Mouse (Mus musculus) hindbrain, embryonic 13.5 days (tissue): ENCODE measurements at regions not wholly inside any gene's neighbourhood (a gene's known extent, or its start where the extent isn't known, plus 50 kb on each side); places are given as distances from the start of the nearest gene placed in this dataset.

Experiments
- ATAC-seq: fragments of 200-750 bp; cut with Nextera tagmentation; 2 replicates; pipeline ENCODE4 v1.8.0; 2017; ENCODE audit warnings: moderate TSS enrichment; ENCODE audit not compliant: low FRiP score
- H3K27ac ChIP-seq: fragments of 300-500 bp; sonication (generic); 2 replicates; pipeline ENCODE4 v1.5.1; 2015; ENCODE audit warnings: inconsistent platforms, mild to moderate bottlenecking, moderate library complexity
- H3K27me3 ChIP-seq: fragments of 300-500 bp; sonication (generic); 2 replicates; pipeline ENCODE4 v1.6.1; 2015; ENCODE audit warnings: mild to moderate bottlenecking, inconsistent platforms
- H3K36me3 ChIP-seq: fragments of 300-500 bp; sonication (generic); 2 replicates; pipeline ENCODE4 v1.6.1; 2015; ENCODE audit warnings: mild to moderate bottlenecking, inconsistent platforms
- H3K4me1 ChIP-seq: fragments of 300-500 bp; sonication (generic); replicated peaks from 2 replicates; pipeline ENCODE4 v1.6.1; 2015; ENCODE audit warnings: inconsistent platforms
- H3K4me2 ChIP-seq: fragments of 300-500 bp; sonication (generic); 2 replicates; pipeline ENCODE4 v1.6.1; 2015; ENCODE audit warnings: inconsistent platforms, mild to moderate bottlenecking, moderate library complexity
- H3K4me3 ChIP-seq: fragments of 300-500 bp; sonication (generic); 2 replicates; pipeline ENCODE4 v1.5.1; 2015; ENCODE audit warnings: mild to moderate bottlenecking, inconsistent platforms
- H3K9ac ChIP-seq: fragments of 300-500 bp; sonication (generic); 2 replicates; pipeline ENCODE4 v1.6.1; 2015; ENCODE audit warnings: mild to moderate bottlenecking, inconsistent platforms
- H3K9me3 ChIP-seq: fragments of 300-500 bp; sonication (generic); 2 replicates; pipeline ENCODE4 v1.6.1; 2016; ENCODE audit warnings: inconsistent platforms
- WGBS: fragments of 180-500 bp; shearing (Covaris S2); methylation state at CpG from one replicate; pipeline ENCODE4 v1.1.7; 2015; 5-methylcytosine and 5-hydroxymethylcytosine counted together

DNA sequence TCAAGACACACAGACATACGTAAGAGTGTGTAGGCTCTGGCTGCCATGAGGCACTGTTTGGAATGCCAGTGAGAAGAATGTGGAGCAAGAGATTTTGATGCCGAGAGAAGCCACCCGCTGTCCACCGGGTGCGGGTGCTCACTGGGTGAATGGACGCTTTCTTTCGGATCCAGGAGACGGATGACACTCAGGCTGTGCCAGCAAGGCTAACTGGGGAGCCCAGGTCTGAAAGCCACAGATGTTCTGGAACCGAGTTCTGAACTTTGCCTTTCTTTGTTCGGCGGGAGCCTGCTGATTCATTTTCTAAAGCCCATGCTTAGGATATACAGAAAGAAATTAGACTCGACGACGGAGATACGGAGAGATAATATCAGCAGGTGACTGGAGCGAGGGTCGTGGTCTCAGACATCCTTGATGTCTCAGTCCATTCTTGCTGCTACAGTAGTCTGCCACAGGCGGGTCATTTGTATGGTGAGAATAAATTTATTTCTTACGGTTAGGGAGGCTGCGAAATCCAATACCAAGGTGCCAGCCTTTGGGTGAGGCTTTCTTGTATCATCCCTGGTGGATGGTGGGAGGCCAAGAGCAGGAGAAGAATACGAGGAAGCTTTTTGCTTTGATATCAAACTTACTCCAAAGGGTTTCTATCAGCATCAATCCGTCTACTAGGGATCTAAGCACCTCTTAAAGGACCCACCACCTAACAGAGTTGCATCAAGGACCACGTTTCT is 80.4 kb upstream of the Cpm start:
- 82% methylated on average over 23 of the region's 23 CpGs for WGBS
- H3K27me3 ChIP-seq, result no peaks in the 10 kb centered on the region
- no peak overlapping the region for H3K27ac ChIP-seq
- H3K36me3 ChIP-seq, result no peaks in the 10 kb centered on the region
- no peak overlapping the region for H3K4me2 ChIP-seq
- no peak overlapping the region for H3K9ac ChIP-seq
- H3K9me3 ChIP-seq, result no peaks in the 10 kb centered on the region
- H3K4me3 ChIP-seq, result no peak overlapping the region
- no peak for ATAC-seq
- H3K4me1 ChIP-seq, result peaks cover 4% of the 10 kb centered on the region; the same call in 1 of the 2 replicates

DNA sequence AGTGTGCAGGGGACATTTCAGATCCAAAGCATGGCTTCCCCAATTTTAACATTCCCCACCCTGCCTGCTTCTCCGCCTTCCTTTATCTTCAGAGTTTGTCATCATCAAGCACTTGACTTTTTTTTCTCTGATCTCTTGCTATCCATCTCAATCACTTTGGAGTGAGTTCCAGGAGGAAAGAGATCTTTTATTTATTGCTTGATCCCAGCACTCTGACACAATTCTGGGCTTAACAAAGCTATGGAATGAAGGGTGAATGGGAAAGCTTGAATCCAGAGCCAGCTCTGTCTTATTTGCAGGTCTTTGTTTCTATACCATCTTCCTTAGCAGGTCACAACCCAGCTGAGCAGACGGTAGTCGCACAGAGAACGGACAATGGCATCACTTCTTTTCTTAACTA is 81.0 kb upstream of the Cpm start:
- Histone ChIP-seq H3K9me3 (no peaks in the 10 kb centered on the region), H3K36me3 (no peaks in the 10 kb centered on the region), H3K9ac (no peak overlapping the region), H3K27me3 (no peaks in the 10 kb centered on the region), H3K4me2 (no peak overlapping the region), H3K4me1 (peaks cover 4% of the 10 kb centered on the region; the same call in 1 of the 2 replicates), H3K4me3 (no peak overlapping the region), H3K27ac (no peak overlapping the region)
- 93% methylated on average over 4 of the region's 4 CpGs for whole genome bisulfite sequencing
- ATAC-seq, result no peak

DNA sequence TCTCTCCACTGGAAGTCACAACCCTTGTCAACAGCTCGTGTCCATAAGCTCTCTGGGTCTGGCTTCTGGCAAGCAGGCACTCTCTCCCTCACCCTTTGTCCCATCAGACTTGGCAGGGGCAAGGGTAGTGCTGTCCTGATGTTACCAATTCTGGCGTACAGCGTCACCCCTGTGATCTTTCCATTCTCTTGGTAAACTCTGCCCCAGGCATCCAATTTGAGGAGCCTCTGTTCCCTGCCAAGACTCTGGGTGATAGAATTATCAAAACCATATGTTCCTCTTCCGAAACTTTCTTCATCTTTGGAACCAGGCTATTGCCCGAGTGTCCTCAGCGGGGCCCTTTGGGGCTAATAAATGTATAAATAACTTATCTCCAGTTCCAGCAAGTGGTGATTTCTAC is 82.0 kb upstream of the Cpm start:
- no peak overlapping the region for H3K4me2 ChIP-seq
- H3K9me3 ChIP-seq, result no peaks in the 10 kb centered on the region
- H3K27me3 ChIP-seq, result no peaks in the 10 kb centered on the region
- no peak overlapping the region for H3K27ac ChIP-seq
- ATAC-seq, result no peak
- peaks cover 4% of the 10 kb centered on the region; the same call in 1 of the 2 replicates for H3K4me1 ChIP-seq
- H3K9ac ChIP-seq, result no peak overlapping the region
- no peaks in the 10 kb centered on the region for H3K36me3 ChIP-seq
- H3K4me3 ChIP-seq, result no peak overlapping the region
- WGBS, result 85% methylated on average over 6 of the region's 6 CpGs

DNA sequence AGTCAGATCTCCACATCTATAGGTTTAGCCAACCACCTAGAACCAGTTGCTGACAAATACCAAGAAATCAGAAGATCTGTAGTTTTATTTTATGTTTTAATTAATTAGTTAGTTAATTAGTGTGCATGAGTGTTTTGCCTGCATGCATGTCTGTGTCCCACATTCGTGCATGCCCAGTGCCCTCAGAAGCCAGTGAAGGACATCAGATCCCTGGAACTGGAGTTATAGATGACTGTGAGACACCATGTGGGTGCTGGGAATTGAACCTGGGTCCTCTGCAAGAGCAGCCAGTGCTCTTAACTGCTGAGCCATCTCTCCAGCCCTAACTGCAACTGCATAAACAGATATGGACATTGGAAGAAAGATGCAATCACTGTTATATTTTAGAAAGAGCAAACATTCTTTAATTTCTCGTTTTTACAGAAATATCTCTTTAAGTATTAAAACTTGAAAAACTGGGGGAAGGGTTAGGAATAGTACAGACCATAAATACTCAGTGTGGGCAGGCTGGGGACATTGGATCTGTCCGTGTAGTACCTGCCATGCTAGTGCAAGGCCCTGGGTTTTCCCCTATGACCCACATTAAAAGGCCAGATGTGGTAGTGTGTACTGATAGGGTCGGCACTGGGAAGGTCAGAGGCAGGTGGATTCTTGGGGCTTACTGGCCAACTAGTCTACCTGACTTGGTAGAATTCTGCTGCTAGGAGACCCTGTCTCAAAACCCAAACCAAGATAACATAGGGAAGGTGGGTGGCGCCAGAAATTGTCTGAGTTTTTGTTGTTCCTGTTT is 83.3 kb upstream of the Cpm start:
- Histone ChIP-seq H3K9ac (no peak overlapping the region), H3K36me3 (no peaks in the 10 kb centered on the region), H3K27ac (no peak overlapping the region), H3K27me3 (no peaks in the 10 kb centered on the region), H3K4me1 (peaks cover 4% of the 10 kb centered on the region; the same call in 1 of the 2 replicates), H3K4me3 (no peak overlapping the region), H3K9me3 (no peaks in the 10 kb centered on the region), H3K4me2 (no peak overlapping the region)
- 92% methylated on average over 5 of the region's 5 CpGs for WGBS
- no peak for ATAC-seq

- ATAC-seq, result no peak
- H3K4me2 ChIP-seq, result peak overlapping the region; percentile 25; the same call in 1 of the 2 replicates
- H3K27me3 ChIP-seq, result no peaks in the 10 kb centered on the region
- no peak overlapping the region for H3K4me3 ChIP-seq
- H3K27ac ChIP-seq, result no peak overlapping the region
- no peaks in the 10 kb centered on the region for H3K36me3 ChIP-seq
- H3K9ac ChIP-seq, result no peak overlapping the region
- 45% methylated on average over 15 of the region's 15 CpGs for WGBS
- H3K4me1 ChIP-seq, result peaks cover 4% of the 10 kb centered on the region; the same call in 1 of the 2 replicates
- no peaks in the 10 kb centered on the region for H3K9me3 ChIP-seq
Measured at GRCm38 (mm10) chr10:117544680-117545546, 84.4 kb upstream of the Cpm start.

- Histone ChIP-seq H3K4me3 (no peak overlapping the region), H3K9me3 (no peaks in the 10 kb centered on the region), H3K4me2 (peak overlapping the region; percentile 25; the same call in 1 of the 2 replicates), H3K36me3 (no peaks in the 10 kb centered on the region), H3K27ac (no peak overlapping the region), H3K9ac (no peak overlapping the region), H3K27me3 (no peaks in the 10 kb centered on the region), H3K4me1 (peaks cover 4% of the 10 kb centered on the region; the same call in 1 of the 2 replicates)
- WGBS, result 83% methylated on average over 13 of the region's 13 CpGs
- no peak for ATAC-seq
Measured at GRCm38 (mm10) chr10:117543995-117544679, 85.2 kb upstream of the Cpm start.

DNA sequence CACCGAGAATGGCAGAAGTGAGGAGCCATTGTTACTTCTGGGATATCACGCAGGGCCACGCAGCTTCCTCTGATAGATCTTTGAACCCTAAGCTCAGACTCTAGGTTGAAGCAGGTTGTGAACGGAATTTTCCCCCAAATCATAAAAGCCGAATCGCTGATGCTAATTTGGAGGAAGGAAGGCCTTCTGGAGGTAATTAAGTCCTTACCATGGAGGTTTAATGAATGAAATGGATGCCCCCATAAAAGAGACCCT is 85.7 kb upstream of the Cpm start:
- no peak for ATAC-seq
- no peak overlapping the region for H3K4me3 ChIP-seq
- no peak overlapping the region for H3K4me2 ChIP-seq
- WGBS, result 95% methylated on average over 6 of the region's 6 CpGs
- no peak overlapping the region for H3K9ac ChIP-seq
- no peaks in the 10 kb centered on the region for H3K36me3 ChIP-seq
- H3K27ac ChIP-seq, result no peak overlapping the region
- peaks cover 4% of the 10 kb centered on the region; the same call in 1 of the 2 replicates for H3K4me1 ChIP-seq
- no peaks in the 10 kb centered on the region for H3K9me3 ChIP-seq
- H3K27me3 ChIP-seq, result no peaks in the 10 kb centered on the region

GRCm38 (mm10) chr10:117542886-117543695 is 86.2 kb upstream of the Cpm start:
- no peaks in the 10 kb centered on the region for H3K36me3 ChIP-seq
- H3K4me1 ChIP-seq, result peaks cover 4% of the 10 kb centered on the region; the same call in 1 of the 2 replicates
- no peaks in the 10 kb centered on the region for H3K9me3 ChIP-seq
- H3K4me2 ChIP-seq, result no peak overlapping the region
- no peaks in the 10 kb centered on the region for H3K27me3 ChIP-seq
- no peak overlapping the region for H3K27ac ChIP-seq
- WGBS, result 87% methylated on average over 5 of the region's 5 CpGs
- ATAC-seq, result no peak
- no peak overlapping the region for H3K9ac ChIP-seq
- no peak overlapping the region for H3K4me3 ChIP-seq

DNA sequence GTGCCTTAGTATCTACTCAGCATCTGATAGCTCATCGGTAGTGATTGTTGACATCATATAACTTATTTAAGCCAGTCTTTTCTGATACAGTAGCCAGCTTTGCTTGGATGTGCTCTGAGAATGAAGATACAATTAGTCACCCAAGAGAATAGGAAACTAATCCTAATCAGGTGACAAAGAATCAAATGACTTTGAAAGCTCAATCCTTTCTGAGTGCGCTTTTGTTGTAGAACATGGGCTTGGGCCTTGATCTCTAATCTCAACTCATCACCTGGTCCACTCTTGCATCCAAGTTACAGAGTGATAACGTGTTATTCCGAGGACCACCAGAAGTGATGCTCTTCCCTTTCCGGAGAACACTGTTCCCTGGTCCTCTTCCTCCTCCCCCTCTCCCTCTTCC is 86.9 kb upstream of the Cpm start:
- no peak overlapping the region for H3K4me3 ChIP-seq
- no peak overlapping the region for H3K9ac ChIP-seq
- peaks cover 4% of the 10 kb centered on the region; the same call in 1 of the 2 replicates for H3K4me1 ChIP-seq
- no peak overlapping the region for H3K27ac ChIP-seq
- ATAC-seq, result no peak
- H3K4me2 ChIP-seq, result no peak overlapping the region
- no peaks in the 10 kb centered on the region for H3K9me3 ChIP-seq
- 90% methylated on average over 5 of the region's 5 CpGs for WGBS
- no peaks in the 10 kb centered on the region for H3K36me3 ChIP-seq
- H3K27me3 ChIP-seq, result no peaks in the 10 kb centered on the region

DNA sequence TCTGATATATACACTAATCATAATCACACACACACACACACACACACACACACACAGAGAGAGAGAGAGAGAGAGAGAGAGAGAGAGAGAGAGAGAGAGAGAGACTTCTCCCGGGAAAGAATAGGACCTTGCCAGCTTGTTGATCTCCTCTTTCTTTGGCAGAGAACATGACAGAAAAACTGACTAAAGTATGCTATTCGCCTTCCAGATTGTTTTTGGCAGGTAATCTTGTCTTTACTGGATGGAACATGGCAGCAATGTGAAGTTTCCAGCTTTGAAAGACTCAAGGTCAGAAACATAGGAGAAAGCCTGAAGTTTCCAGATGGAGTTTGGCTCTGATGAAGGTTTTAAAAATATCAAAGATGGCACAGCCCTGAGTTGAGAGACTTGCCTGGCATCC is 87.8 kb upstream of the Cpm start:
- H3K4me2 ChIP-seq, result no peak overlapping the region

GRCm38 (mm10) chr10:117540747-117541398 is 88.4 kb upstream of the Cpm start:
- ATAC-seq, result no peak
- no peak overlapping the region for H3K9ac ChIP-seq
- H3K27ac ChIP-seq, result no peak overlapping the region
- no peak overlapping the region for H3K4me3 ChIP-seq
- H3K4me1 ChIP-seq, result peaks cover 4% of the 10 kb centered on the region; the same call in 1 of the 2 replicates
- H3K4me2 ChIP-seq, result no peak overlapping the region
- WGBS, result 90% methylated on average over 2 of the region's 2 CpGs
- no peaks in the 10 kb centered on the region for H3K36me3 ChIP-seq
- no peaks in the 10 kb centered on the region for H3K27me3 ChIP-seq
- H3K9me3 ChIP-seq, result no peaks in the 10 kb centered on the region

More for the DNA sequence above, 87.8 kb upstream of the Cpm start:
- WGBS, result 76% methylated on average over 2 of the region's 2 CpGs
- no peaks in the 10 kb centered on the region for H3K27me3 ChIP-seq
- H3K27ac ChIP-seq, result no peak overlapping the region
- H3K9ac ChIP-seq, result no peak overlapping the region
- no peak for ATAC-seq
- peaks cover 4% of the 10 kb centered on the region; the same call in 1 of the 2 replicates for H3K4me1 ChIP-seq
- no peaks in the 10 kb centered on the region for H3K36me3 ChIP-seq
- H3K4me3 ChIP-seq, result no peak overlapping the region
- no peaks in the 10 kb centered on the region for H3K9me3 ChIP-seq
